Mouse (Mus musculus): Measurements from ENCODE around the gene Zfp385b. TPM values are rescaled to one million over a fixed set of nuclear protein-coding genes. Genes with fewer than 3 reads are reported as not detected.

Zfp385b gene
- total and polyA plus RNA-seq, 2 experiments: 10.2 to 36.5 TPM

GRCm38 (mm10) chr2:77801430-77801829, 18.0 kb downstream of the Zfp385b start:
- no peak for DNase-seq (ENCODE audit: extremely low read depth, low read depth, low spot score)
- H3K4me1 ChIP-seq (ENCODE audit: control insufficient read depth, insufficient read depth, low read length): no peaks in the 10 kb centered on the region
- WGBS: 87% methylated on average over 4 of the region's 4 CpGs
- H3K79me2 ChIP-seq (ENCODE audit: control insufficient read depth, insufficient read depth, low read length): no peaks in the 10 kb centered on the region
- H3K36me3 ChIP-seq (ENCODE audit: control insufficient read depth, insufficient read depth, low read length): no peaks in the 10 kb centered on the region
- no peak overlapping the region for H3K4me3 ChIP-seq (ENCODE audit: insufficient read depth, low read depth, low read length)
- no peaks in the 10 kb centered on the region for H3K27me3 ChIP-seq (ENCODE audit: control insufficient read depth, insufficient read depth, low read length)
- H3K9ac ChIP-seq (ENCODE audit: low read depth, low read length): no peak overlapping the region
- no peak overlapping the region for H3K27ac ChIP-seq (replicated peaks; ENCODE audit: insufficient read depth, low read depth, low read length)
- TF ChIP-seq POLR2A (IDR thresholded peaks at IDR 0.05; ENCODE audit: extremely low read depth, insufficient read depth, low read length): no peak
- no peak for TF ChIP-seq CTCF (IDR thresholded peaks at IDR 0.05; ENCODE audit: low read depth, low read length)

- TF ChIP-seq CTCF (IDR thresholded peaks at IDR 0.05; ENCODE audit: low read depth, low read length) (no peak), POLR2A (IDR thresholded peaks at IDR 0.05; ENCODE audit: extremely low read depth, insufficient read depth, low read length) (no peak)
- no peak for DNase-seq (ENCODE audit: extremely low read depth, low read depth, low spot score)
- no peaks in the 10 kb centered on the region for H3K79me2 ChIP-seq (ENCODE audit: control insufficient read depth, insufficient read depth, low read length)
- H3K27me3 ChIP-seq (ENCODE audit: control insufficient read depth, insufficient read depth, low read length): no peaks in the 10 kb centered on the region
- no peak overlapping the region for H3K9ac ChIP-seq (ENCODE audit: low read depth, low read length)
- H3K36me3 ChIP-seq (ENCODE audit: control insufficient read depth, insufficient read depth, low read length): no peaks in the 10 kb centered on the region
- H3K27ac ChIP-seq (replicated peaks; ENCODE audit: insufficient read depth, low read depth, low read length): no peak overlapping the region
- no peaks in the 10 kb centered on the region for H3K4me1 ChIP-seq (ENCODE audit: control insufficient read depth, insufficient read depth, low read length)
- WGBS: 80% methylated on average over 5 of the region's 5 CpGs
- H3K4me3 ChIP-seq (ENCODE audit: insufficient read depth, low read depth, low read length): no peak overlapping the region
Observed at GRCm38 (mm10) chr2:77801009-77801408, 18.4 kb downstream of the Zfp385b start.

- Histone ChIP-seq H3K4me3 (ENCODE audit: insufficient read depth, low read depth, low read length) (no peak overlapping the region), H3K9ac (ENCODE audit: low read depth, low read length) (no peak overlapping the region), H3K79me2 (ENCODE audit: control insufficient read depth, insufficient read depth, low read length) (no peaks in the 10 kb centered on the region), H3K27me3 (ENCODE audit: control insufficient read depth, insufficient read depth, low read length) (no peaks in the 10 kb centered on the region), H3K27ac (replicated peaks; ENCODE audit: insufficient read depth, low read depth, low read length) (no peak overlapping the region), H3K36me3 (ENCODE audit: control insufficient read depth, insufficient read depth, low read length) (no peaks in the 10 kb centered on the region), H3K4me1 (ENCODE audit: control insufficient read depth, insufficient read depth, low read length) (no peaks in the 10 kb centered on the region)
- WGBS: 70% methylated on average over 5 of the region's 5 CpGs
- TF ChIP-seq CTCF (IDR thresholded peaks at IDR 0.05; ENCODE audit: low read depth, low read length) (no peak), POLR2A (IDR thresholded peaks at IDR 0.05; ENCODE audit: extremely low read depth, insufficient read depth, low read length) (no peak)
- no peak for DNase-seq (ENCODE audit: extremely low read depth, low read depth, low spot score)
Observed at GRCm38 (mm10) chr2:77797233-77797632, 22.2 kb downstream of the Zfp385b start.

- no peaks in the 10 kb centered on the region for H3K27me3 ChIP-seq (ENCODE audit: control insufficient read depth, insufficient read depth, low read length)
- no peak for DNase-seq (ENCODE audit: extremely low read depth, low read depth, low spot score)
- H3K79me2 ChIP-seq (ENCODE audit: control insufficient read depth, insufficient read depth, low read length): no peaks in the 10 kb centered on the region
- TF ChIP-seq CTCF (IDR thresholded peaks at IDR 0.05; ENCODE audit: low read depth, low read length) (no peak), POLR2A (IDR thresholded peaks at IDR 0.05; ENCODE audit: extremely low read depth, insufficient read depth, low read length) (no peak)
- no peaks in the 10 kb centered on the region for H3K36me3 ChIP-seq (ENCODE audit: control insufficient read depth, insufficient read depth, low read length)
- H3K4me3 ChIP-seq (ENCODE audit: insufficient read depth, low read depth, low read length): no peak overlapping the region
- WGBS: 67% methylated on average over 8 of the region's 8 CpGs
- H3K4me1 ChIP-seq (ENCODE audit: control insufficient read depth, insufficient read depth, low read length): no peaks in the 10 kb centered on the region
- H3K9ac ChIP-seq (ENCODE audit: low read depth, low read length): no peak overlapping the region
- no peak overlapping the region for H3K27ac ChIP-seq (replicated peaks; ENCODE audit: insufficient read depth, low read depth, low read length)
Observed at GRCm38 (mm10) chr2:77795859-77796552, 23.4 kb downstream of the Zfp385b start.

GRCm38 (mm10) chr2:77790846-77791245, 28.6 kb downstream of the Zfp385b start:
- Histone ChIP-seq H3K27ac (replicated peaks; ENCODE audit: insufficient read depth, low read depth, low read length) (no peak overlapping the region), H3K4me1 (ENCODE audit: control insufficient read depth, insufficient read depth, low read length) (no peaks in the 10 kb centered on the region), H3K9ac (ENCODE audit: low read depth, low read length) (no peak overlapping the region), H3K27me3 (ENCODE audit: control insufficient read depth, insufficient read depth, low read length) (no peaks in the 10 kb centered on the region), H3K4me3 (ENCODE audit: insufficient read depth, low read depth, low read length) (no peak overlapping the region), H3K79me2 (ENCODE audit: control insufficient read depth, insufficient read depth, low read length) (no peaks in the 10 kb centered on the region), H3K36me3 (ENCODE audit: control insufficient read depth, insufficient read depth, low read length) (no peaks in the 10 kb centered on the region)
- no peak for DNase-seq (ENCODE audit: extremely low read depth, low read depth, low spot score)
- TF ChIP-seq CTCF (IDR thresholded peaks at IDR 0.05; ENCODE audit: low read depth, low read length) (no peak), POLR2A (IDR thresholded peaks at IDR 0.05; ENCODE audit: extremely low read depth, insufficient read depth, low read length) (no peak)
- 61% methylated on average over 4 of the region's 4 CpGs for WGBS

- Histone ChIP-seq H3K36me3 (ENCODE audit: control insufficient read depth, insufficient read depth, low read length) (no peaks in the 10 kb centered on the region), H3K4me3 (ENCODE audit: insufficient read depth, low read depth, low read length) (no peak overlapping the region), H3K79me2 (ENCODE audit: control insufficient read depth, insufficient read depth, low read length) (no peaks in the 10 kb centered on the region), H3K4me1 (ENCODE audit: control insufficient read depth, insufficient read depth, low read length) (no peaks in the 10 kb centered on the region), H3K27me3 (ENCODE audit: control insufficient read depth, insufficient read depth, low read length) (no peaks in the 10 kb centered on the region), H3K9ac (ENCODE audit: low read depth, low read length) (no peak overlapping the region), H3K27ac (replicated peaks; ENCODE audit: insufficient read depth, low read depth, low read length) (no peak overlapping the region)
- no peak for DNase-seq (ENCODE audit: extremely low read depth, low read depth, low spot score)
- TF ChIP-seq CTCF (IDR thresholded peaks at IDR 0.05; ENCODE audit: low read depth, low read length) (no peak), POLR2A (IDR thresholded peaks at IDR 0.05; ENCODE audit: extremely low read depth, insufficient read depth, low read length) (no peak)
- WGBS: 82% methylated on average over 9 of the region's 9 CpGs
Observed at GRCm38 (mm10) chr2:77790295-77790694, 29.1 kb downstream of the Zfp385b start.
